Mouse (Mus musculus): Measurements from ENCODE around the gene Anxa7.

DNA sequence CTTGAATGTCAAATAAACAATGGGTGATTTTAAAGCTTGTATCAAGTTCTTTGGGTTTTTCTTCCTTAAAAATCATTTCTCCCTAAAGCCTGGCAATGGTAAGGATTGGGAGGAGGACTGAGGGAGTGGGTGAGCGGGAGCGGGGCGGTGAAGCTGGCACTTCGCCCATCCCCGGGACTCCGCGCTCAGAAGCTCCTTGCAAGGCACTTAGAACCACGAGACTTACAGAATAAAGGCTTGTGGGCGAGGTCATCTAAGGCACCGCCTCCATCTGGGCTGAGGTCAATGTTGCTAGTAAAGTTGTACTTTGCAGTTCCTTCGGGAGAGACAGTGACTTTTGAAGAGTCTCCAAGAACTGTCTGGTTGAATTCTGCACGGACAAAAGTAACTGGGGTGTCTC, 32.7 kb downstream of the Anxa7 start:
- TF ChIP-seq POLR2A (IDR thresholded peaks at IDR 0.05; ENCODE audit: insufficient read depth, low read length) = no peak
- no peak for TF ChIP-seq CTCF (IDR thresholded peaks at IDR 0.05; ENCODE audit: low read depth, low read length)
- no peak for TF ChIP-seq EP300 (IDR thresholded peaks at IDR 0.05; ENCODE audit: insufficient read depth, low read depth, low read length)
